Mouse (Mus musculus): ENCODE results near the gene Pdgfa.

The Pdgfa gene

GRCm38 (mm10) chr5:138994108-138994785 is 2.9 kb downstream of the Pdgfa start:
- peak; percentile 37 for DNase-seq

DNA sequence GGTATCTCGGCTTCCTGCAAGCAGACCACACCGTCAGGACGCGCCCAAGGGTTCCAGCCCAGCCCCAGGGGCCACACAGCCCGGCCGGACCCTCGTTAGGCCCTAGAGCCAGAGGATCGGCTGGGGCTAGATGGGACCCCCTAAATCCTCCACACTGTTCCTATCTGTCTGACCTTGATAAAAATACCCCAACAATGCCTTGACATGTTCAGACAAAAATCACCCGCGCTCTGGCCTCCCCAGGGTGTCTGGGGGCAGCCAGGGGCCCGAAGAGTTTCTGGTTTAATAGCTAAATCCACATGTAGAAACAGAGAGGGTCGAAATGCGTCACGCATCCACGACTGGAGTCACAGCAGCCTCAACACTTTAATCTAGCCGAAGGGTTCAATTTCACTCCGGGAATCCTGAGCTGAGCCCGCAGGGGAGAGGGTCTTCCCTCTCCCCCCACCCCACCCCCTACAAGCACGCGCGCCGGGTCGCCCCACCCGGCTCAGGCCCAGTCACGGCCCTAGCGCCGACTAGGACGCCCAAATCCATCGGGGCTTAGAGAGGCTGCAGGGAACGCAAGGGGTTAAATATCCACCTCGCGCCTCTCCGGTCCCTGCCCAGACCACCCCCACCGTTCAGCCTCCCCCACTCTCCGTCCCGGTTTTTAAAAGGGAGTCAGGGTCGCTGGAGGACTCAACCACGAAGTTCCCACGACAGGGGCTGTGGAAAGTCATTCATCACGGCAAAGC is 3.6 kb downstream of the Pdgfa start:
- peak; percentile 31 for DNase-seq

GRCm38 (mm10) chr5:138992611-138993370 is 4.4 kb downstream of the Pdgfa start:
- peak; percentile 26 for DNase-seq

GRCm38 (mm10) chr5:138991734-138992133 is 5.4 kb downstream of the Pdgfa start:
- DNase-seq, result no peak

- peak; percentile 88 for DNase-seq
These were observed 6.3 kb downstream of the Pdgfa start for GRCm38 (mm10) chr5:138990659-138991380.

GRCm38 (mm10) chr5:138989567-138989966 is 7.6 kb downstream of the Pdgfa start:
- DNase-seq, result no peak

DNA sequence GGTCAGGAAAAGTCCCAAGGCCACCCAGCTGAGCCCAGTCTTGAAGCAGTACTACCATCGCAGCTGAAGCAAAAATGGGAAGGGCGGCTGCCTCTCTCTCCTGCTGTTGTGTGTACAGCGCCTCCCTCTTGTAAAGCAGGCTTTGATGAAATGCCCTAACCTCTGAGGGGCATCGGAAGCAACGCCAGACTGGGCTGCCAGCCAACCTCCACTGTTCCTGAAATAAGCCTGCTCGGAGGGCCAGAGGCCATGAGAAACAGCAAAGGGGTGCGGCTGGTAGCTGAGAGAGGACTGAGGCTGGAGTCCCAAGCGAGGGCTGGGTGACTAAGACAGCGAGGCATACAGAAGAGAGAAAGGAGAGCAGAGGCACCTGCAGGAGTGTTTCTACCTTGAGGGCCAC is 8.4 kb downstream of the Pdgfa start:
- DNase-seq, result peak; percentile 78

GRCm38 (mm10) chr5:138987994-138988393 is 9.2 kb downstream of the Pdgfa start:
- DNase-seq, result no peak

DNA sequence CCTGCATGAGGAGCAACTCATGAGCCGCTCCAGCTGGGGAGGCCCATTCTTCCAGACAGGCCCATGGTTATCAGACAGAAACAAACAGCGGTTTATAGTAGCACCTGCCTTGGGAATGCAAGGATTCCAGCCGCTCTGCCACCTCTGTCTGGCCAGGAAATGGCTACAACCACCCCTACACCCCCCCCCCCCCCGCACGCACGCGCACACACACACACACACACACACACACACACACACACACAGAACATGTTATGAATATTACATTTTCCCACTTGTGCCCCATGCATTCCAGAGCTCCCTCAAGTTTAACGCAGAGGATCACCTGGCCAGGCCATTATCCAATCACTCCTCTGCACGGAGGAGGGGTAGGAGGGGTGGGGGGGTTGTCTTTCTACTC is 15.2 kb downstream of the Pdgfa start:
- DNase-seq, result no peak

- DNase-seq, result no peak
These were observed 16.6 kb downstream of the Pdgfa start for GRCm38 (mm10) chr5:138980608-138981007.

GRCm38 (mm10) chr5:138979840-138980239 is 17.3 kb downstream of the Pdgfa start:
- peak; percentile 54 for DNase-seq

GRCm38 (mm10) chr5:138977759-138978158 is 19.4 kb downstream of the Pdgfa start:
- DNase-seq, result peak; percentile 40

DNA sequence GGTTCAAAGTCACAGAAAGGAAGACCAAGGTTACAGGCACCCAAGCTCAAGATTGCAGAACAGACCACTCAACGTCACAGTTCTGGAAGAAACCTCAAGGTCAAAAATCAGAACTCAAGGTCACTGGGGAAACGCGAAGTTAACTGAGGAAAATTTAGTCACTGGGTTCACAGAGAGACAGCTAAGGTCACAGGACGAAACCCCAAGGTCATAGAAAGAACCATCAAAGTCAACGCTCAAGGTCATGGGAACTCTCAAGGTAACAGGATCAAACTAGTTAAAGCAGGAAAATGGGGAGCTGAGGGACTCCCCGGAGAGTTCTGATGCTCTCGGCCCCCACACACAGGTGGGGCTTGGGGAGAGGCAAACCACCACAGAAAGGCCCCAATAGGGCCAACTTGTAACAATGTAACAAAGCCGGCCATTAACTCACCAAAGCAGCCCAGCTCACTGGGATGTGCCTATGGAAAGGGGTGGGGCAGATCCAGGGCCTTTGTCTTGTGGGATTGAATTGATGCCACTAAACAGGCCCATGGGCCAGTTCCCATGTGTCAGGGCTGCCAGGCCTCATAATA is 22.2 kb downstream of the Pdgfa start:
- no peak for DNase-seq

- DNase-seq, result no peak
These were observed 23.7 kb downstream of the Pdgfa start for GRCm38 (mm10) chr5:138973480-138973879.

DNA sequence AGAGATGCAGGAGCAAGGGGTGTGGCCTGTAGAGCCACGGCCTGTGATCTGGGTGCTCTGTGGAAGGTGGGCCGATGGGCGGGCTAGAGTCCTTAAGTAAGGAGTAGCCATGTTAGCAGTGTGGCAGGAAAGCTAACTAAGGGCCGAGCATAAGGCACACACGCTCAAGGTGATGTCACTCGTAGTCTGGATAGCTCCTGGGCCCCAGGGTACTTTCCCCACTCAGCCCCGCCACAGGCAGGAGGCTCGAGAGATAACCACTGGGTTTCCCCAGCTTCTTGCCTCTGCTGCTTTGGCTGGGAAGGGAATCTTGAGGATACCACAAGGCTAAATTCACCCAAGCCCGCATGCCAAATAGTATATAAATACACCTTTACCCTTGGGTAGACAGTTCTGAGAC is 25.8 kb downstream of the Pdgfa start:
- DNase-seq, result no peak

DNA sequence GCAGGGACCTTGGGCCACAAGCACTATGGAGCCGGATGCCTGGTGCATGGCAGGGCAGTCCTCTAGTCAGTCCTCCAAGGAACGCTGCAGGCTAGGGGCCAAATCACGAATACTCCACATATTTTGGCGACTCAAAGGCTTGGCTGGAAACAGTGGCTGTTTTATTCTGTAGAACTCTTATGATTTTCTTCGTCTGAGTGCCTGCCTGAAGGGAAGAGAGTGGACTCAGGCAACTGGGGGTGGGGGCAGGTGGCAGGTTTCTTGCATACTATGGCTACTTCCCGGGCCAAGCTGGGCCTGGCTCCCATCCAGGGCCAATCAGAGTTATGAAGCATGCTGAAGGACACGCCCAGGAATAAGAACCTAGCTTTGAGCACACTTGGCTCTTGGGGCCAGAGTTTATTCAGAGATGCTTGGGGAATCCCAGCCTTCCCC is 27.1 kb downstream of the Pdgfa start:
- DNase-seq, result peak; percentile 80

- peak; percentile 63 for DNase-seq
These were observed 31.0 kb downstream of the Pdgfa start for GRCm38 (mm10) chr5:138966033-138966724.

DNA sequence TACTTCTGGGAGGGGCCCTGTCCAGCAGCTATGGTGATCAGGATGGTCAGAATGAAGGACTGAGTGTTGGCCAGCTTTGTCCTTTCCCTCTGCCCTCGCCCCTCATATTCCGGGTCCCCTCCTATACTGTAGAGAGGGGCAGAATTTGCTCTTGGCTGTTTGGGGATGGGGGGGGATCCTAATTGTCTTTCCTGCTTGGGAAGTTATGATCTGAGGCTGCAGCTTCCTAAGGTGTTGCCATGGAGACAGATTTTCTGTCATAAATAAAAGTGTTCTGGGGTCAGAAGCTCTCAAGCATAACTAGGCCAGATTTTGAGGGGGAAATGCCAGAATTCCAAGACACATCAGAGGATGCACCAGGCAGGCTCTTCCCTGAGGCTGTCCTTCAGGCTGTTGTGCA is 31.6 kb downstream of the Pdgfa start:
- DNase-seq, result no peak

DNA sequence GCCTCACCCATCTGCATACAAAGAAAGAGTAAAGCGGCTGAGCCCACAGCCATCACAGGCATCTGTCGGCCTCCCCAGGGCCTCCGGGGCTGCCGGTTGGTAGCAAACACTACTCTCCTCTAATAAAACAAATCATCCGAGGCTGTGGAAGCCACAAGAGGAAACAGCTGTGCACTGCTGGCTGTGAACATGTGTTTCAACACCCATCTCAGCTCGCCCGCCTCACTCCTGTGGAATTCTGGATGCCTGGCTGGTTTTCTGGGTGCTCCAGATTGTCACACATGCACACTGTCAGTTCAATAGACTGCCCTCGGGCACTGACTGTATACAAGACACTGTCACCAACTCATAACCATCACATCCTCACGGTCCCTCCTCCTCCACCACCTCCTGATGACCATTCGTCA is 40.7 kb downstream of the Pdgfa start:
- DNase-seq, result peak; percentile 73

- no peak for DNase-seq
These were observed 43.2 kb downstream of the Pdgfa start for GRCm38 (mm10) chr5:138953986-138954385.

- DNase-seq, result peak; percentile 71
These were observed 44.2 kb downstream of the Pdgfa start for GRCm38 (mm10) chr5:138952969-138953368.

DNA sequence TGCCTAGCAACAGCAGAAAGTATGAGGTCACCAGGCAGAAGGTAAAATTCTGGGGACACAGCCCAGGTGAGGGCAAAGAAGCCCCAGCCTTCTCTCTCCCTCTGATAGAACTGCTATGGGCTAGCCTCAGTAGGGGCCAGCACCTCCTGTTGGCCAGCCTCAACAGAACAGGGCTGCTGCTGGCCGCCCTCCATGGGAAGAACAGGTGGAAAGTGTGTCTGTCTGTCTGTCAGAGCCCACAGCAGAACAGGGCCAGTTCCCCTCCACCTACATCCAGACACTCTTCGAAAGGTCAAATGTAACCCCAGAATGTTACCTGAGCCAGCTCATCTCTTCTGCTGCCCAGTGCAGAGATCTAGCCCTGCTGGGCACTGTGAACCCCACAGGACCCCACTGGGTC is 45.9 kb downstream of the Pdgfa start:
- DNase-seq, result no peak

All from lung, postnatal 10 days (tissue).